18 mouse cellular contexts compared by ENCODE assay signal in the genomic region with DNA sequence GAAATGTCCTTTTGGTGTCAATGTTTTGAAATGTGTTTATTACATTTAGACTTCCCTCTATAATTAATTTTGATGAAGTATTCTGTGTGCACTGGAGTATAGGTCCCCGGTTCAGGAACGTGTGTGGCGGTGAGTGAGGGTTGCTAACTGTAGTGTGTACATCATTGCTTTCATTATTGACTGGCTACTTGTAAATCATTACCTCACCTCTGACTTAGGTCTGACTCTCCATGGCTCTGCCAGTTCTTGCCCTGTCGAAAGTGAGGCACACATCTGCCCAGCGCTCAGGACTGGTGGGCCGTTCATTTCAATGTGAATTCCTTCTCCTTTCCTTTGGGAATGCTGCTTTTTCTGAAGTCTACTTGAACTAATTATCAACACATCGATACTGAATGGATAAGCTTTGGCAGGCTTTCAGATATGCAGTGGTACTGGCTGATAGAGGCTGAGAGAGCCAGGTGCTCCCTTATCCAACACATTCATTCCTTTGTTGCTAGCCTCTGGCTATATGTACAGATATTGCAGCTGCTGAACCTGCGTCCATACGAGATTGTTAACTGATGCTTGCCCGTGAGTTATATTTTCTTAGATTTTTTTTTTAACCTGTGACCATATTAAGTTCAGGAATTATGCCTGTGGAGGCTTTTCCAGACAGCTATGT.
DNase-seq lines count a peak whose midpoint lies in the region; ATAC-seq lines count a peak whose summit lies in the region.
"Had no signal": no experiment of that assay in that cellular context is flagged by ENCODE, and none has a peak within 500 bp of the region (broad histone marks: within the 10 kb centered on the region; RNA-seq: fewer than 3 reads in every experiment).

No protein-coding gene starts in this region.

- 75% methylated on average over 10 of the region's 10 CpGs for WGBS in hindbrain, embryonic 12.5 days
- 55% methylated on average over 10 of the region's 10 CpGs for WGBS in hindbrain, embryonic 16.5 days
- 71% methylated on average over 10 of the region's 10 CpGs for WGBS in midbrain, embryonic 13.5 days
- 78% methylated on average over 10 of the region's 10 CpGs for WGBS in midbrain, embryonic 11.5 days
- 69% methylated on average over 10 of the region's 10 CpGs for WGBS in liver, embryonic 12.5 days (ENCODE audit: insufficient replicate concordance)
- WGBS in stomach, embryonic 14.5 days: 58% methylated on average over 10 of the region's 10 CpGs

- H3K9me3 ChIP-seq in hindbrain, embryonic 12.5 days (replicated peaks): no peaks in the 10 kb centered on the region
- H3K9me3 ChIP-seq in hindbrain, embryonic 16.5 days (ENCODE audit: control insufficient read depth, low read length): no peaks in the 10 kb centered on the region
- H3K9me3 ChIP-seq in midbrain, embryonic 13.5 days: no peaks in the 10 kb centered on the region
- H3K9me3 ChIP-seq in midbrain, embryonic 11.5 days (ENCODE audit: control insufficient read depth, low read length): no peaks in the 10 kb centered on the region
- 0 out of 2 replicates have a peak, but pooled peaks cover 3% of the 10 kb centered on the region for H3K9me3 ChIP-seq in liver, embryonic 12.5 days (replicated peaks)
- no peaks in the 10 kb centered on the region for H3K9me3 ChIP-seq in stomach, embryonic 14.5 days (ENCODE audit: control insufficient read depth, low read depth, low read length)
- H3K9me3 ChIP-seq: embryonic facial prominence, embryonic 13.5 days; limb, embryonic 13.5 days had no signal

- ATAC-seq in hindbrain, embryonic 12.5 days (ENCODE audit: low FRiP score): peak; percentile 44; the same call in 1 of the 2 replicates
- ATAC-seq in hindbrain, embryonic 16.5 days: no peak
- 0 out of 2 replicates have a peak, but pooled peaks have one; percentile 56 for ATAC-seq in midbrain, embryonic 13.5 days
- no peak for ATAC-seq in midbrain, embryonic 11.5 days (ENCODE audit: low FRiP score)
- peak; percentile 63; the same call in 1 of the 2 replicates for ATAC-seq in liver, embryonic 12.5 days
- ATAC-seq in stomach, embryonic 14.5 days (ENCODE audit: insufficient number of reproducible peaks, insufficient read depth, low FRiP score, low read depth): peak; percentile 46; the same call in 1 of the 2 replicates
- ATAC-seq: inflammation-experienced regulatory T-cells, adult 6 months; lung, postnatal 0 days had no signal

- no peaks in the 10 kb centered on the region for H3K27me3 ChIP-seq in hindbrain, embryonic 12.5 days
- H3K27me3 ChIP-seq in hindbrain, embryonic 16.5 days (replicated peaks; ENCODE audit: control insufficient read depth, insufficient read depth, low read length): no peaks in the 10 kb centered on the region
- no peaks in the 10 kb centered on the region for H3K27me3 ChIP-seq in midbrain, embryonic 13.5 days
- H3K27me3 ChIP-seq in midbrain, embryonic 11.5 days (ENCODE audit: control insufficient read depth, insufficient read depth, low read length): no peaks in the 10 kb centered on the region
- H3K27me3 ChIP-seq in liver, embryonic 12.5 days (replicated peaks): no peaks in the 10 kb centered on the region
- H3K27me3 ChIP-seq in stomach, embryonic 14.5 days (ENCODE audit: control insufficient read depth, insufficient read depth, low read length): no peaks in the 10 kb centered on the region
- H3K27me3 ChIP-seq: embryonic facial prominence, embryonic 13.5 days; limb, embryonic 13.5 days had no signal

- H3K9ac ChIP-seq in hindbrain, embryonic 12.5 days: no peak overlapping the region
- no peak overlapping the region for H3K9ac ChIP-seq in hindbrain, embryonic 16.5 days (ENCODE audit: low read depth, low read length)
- H3K9ac ChIP-seq in midbrain, embryonic 13.5 days (replicated peaks): no peak overlapping the region
- no peak overlapping the region for H3K9ac ChIP-seq in midbrain, embryonic 11.5 days (ENCODE audit: low read length)
- H3K9ac ChIP-seq in liver, embryonic 12.5 days: no peak overlapping the region
- H3K9ac ChIP-seq in stomach, embryonic 14.5 days (replicated peaks; ENCODE audit: low read depth, low read length): no peak overlapping the region
- H3K9ac ChIP-seq: embryonic facial prominence, embryonic 13.5 days; limb, embryonic 13.5 days had no signal

- H3K36me3 ChIP-seq in hindbrain, embryonic 12.5 days: no peaks in the 10 kb centered on the region
- no peaks in the 10 kb centered on the region for H3K36me3 ChIP-seq in hindbrain, embryonic 16.5 days (ENCODE audit: control insufficient read depth, insufficient read depth, low read length)
- H3K36me3 ChIP-seq in midbrain, embryonic 13.5 days: no peaks in the 10 kb centered on the region
- no peaks in the 10 kb centered on the region for H3K36me3 ChIP-seq in midbrain, embryonic 11.5 days (ENCODE audit: control insufficient read depth, insufficient read depth, low read length)
- H3K36me3 ChIP-seq in liver, embryonic 12.5 days: no peaks in the 10 kb centered on the region
- no peaks in the 10 kb centered on the region for H3K36me3 ChIP-seq in stomach, embryonic 14.5 days (ENCODE audit: control insufficient read depth, insufficient read depth, low read length)
- H3K36me3 ChIP-seq: embryonic facial prominence, embryonic 13.5 days; limb, embryonic 13.5 days had no signal

- H3K4me3 ChIP-seq in hindbrain, embryonic 12.5 days: no peak overlapping the region
- no peak overlapping the region for H3K4me3 ChIP-seq in hindbrain, embryonic 16.5 days (ENCODE audit: low read length)
- H3K4me3 ChIP-seq in midbrain, embryonic 13.5 days (replicated peaks): no peak overlapping the region
- no peak overlapping the region for H3K4me3 ChIP-seq in midbrain, embryonic 11.5 days (ENCODE audit: low read depth, low read length)
- no peak overlapping the region for H3K4me3 ChIP-seq in liver, embryonic 12.5 days
- H3K4me3 ChIP-seq in stomach, embryonic 14.5 days (ENCODE audit: low read depth, low read length): no peak overlapping the region
- H3K4me3 ChIP-seq: embryonic facial prominence, embryonic 13.5 days; gastrocnemius, adult 2 months; heart, adult 2 months; limb, embryonic 13.5 days had no signal

- DNase-seq in midbrain, embryonic 11.5 days (ENCODE audit: low spot score, missing footprints): no peak
- DNase-seq in ovary, postnatal 36 days (ENCODE audit: low spot score): no peak
- no peak for DNase-seq in Muller cell, postnatal 12 days (ENCODE audit: inconsistent ontology term)
- DNase-seq: adrenal gland, adult 2 months; B cell, adult 2 months; cerebellum, adult 11 months; gastrocnemius, adult 2 months; heart, adult 2 months; right cerebral cortex, postnatal 4 days had no signal

- H3K27ac ChIP-seq in hindbrain, embryonic 12.5 days: no peak overlapping the region
- no peak overlapping the region for H3K27ac ChIP-seq in hindbrain, embryonic 16.5 days (ENCODE audit: low read depth, low read length)
- H3K27ac ChIP-seq in midbrain, embryonic 13.5 days: no peak overlapping the region
- no peak overlapping the region for H3K27ac ChIP-seq in midbrain, embryonic 11.5 days (ENCODE audit: low read depth, low read length)
- no peak overlapping the region for H3K27ac ChIP-seq in liver, embryonic 12.5 days
- no peak overlapping the region for H3K27ac ChIP-seq in stomach, embryonic 14.5 days (ENCODE audit: low read length)
- H3K27ac ChIP-seq: embryonic facial prominence, embryonic 13.5 days; gastrocnemius, adult 2 months; heart, adult 2 months; limb, embryonic 13.5 days had no signal

- H3K4me2 ChIP-seq in hindbrain, embryonic 12.5 days (replicated peaks): no peak overlapping the region
- H3K4me2 ChIP-seq in hindbrain, embryonic 16.5 days (ENCODE audit: low read length): no peak overlapping the region
- no peak overlapping the region for H3K4me2 ChIP-seq in midbrain, embryonic 13.5 days (replicated peaks)
- H3K4me2 ChIP-seq in midbrain, embryonic 11.5 days: no peak overlapping the region
- no peak overlapping the region for H3K4me2 ChIP-seq in liver, embryonic 12.5 days
- H3K4me2 ChIP-seq in stomach, embryonic 14.5 days (replicated peaks; ENCODE audit: low read depth, low read length): no peak overlapping the region
- H3K4me2 ChIP-seq: embryonic facial prominence, embryonic 13.5 days; limb, embryonic 13.5 days had no signal

- peaks cover 15% of the 10 kb centered on the region; the same call in 1 of the 2 replicates for H3K4me1 ChIP-seq in hindbrain, embryonic 12.5 days
- H3K4me1 ChIP-seq in hindbrain, embryonic 16.5 days (ENCODE audit: control insufficient read depth, insufficient read depth, low read depth, low read length): peaks cover 4% of the 10 kb centered on the region
- peaks cover 19% of the 10 kb centered on the region for H3K4me1 ChIP-seq in midbrain, embryonic 13.5 days (replicated peaks)
- H3K4me1 ChIP-seq in midbrain, embryonic 11.5 days (ENCODE audit: control insufficient read depth, insufficient read depth, low read length): no peaks in the 10 kb centered on the region
- no peaks in the 10 kb centered on the region for H3K4me1 ChIP-seq in liver, embryonic 12.5 days
- H3K4me1 ChIP-seq in stomach, embryonic 14.5 days (ENCODE audit: control insufficient read depth, insufficient read depth, low read length): no peaks in the 10 kb centered on the region
- H3K4me1 ChIP-seq: embryonic facial prominence, embryonic 13.5 days; limb, embryonic 13.5 days had no signal

Comparison
In these comparisons a context has a peak if more than half of its experiments do, and no peak if none do; other contexts are left out.
1. ATAC-seq: peak in hindbrain, embryonic 12.5 days (single experiment), midbrain, embryonic 13.5 days (single experiment), liver, embryonic 12.5 days (single experiment) and stomach, embryonic 14.5 days (single experiment); none in hindbrain, embryonic 16.5 days (single experiment) and midbrain, embryonic 11.5 days (single experiment).